Mouse (Mus musculus): ENCODE measurements around the gene Nrarp. TPM values are rescaled to one million over a fixed set of nuclear protein-coding genes. Genes with fewer than 3 reads are reported as not detected.

Nrarp gene
- polyA plus RNA-seq, 1 experiment: 50.0 TPM

DNA sequence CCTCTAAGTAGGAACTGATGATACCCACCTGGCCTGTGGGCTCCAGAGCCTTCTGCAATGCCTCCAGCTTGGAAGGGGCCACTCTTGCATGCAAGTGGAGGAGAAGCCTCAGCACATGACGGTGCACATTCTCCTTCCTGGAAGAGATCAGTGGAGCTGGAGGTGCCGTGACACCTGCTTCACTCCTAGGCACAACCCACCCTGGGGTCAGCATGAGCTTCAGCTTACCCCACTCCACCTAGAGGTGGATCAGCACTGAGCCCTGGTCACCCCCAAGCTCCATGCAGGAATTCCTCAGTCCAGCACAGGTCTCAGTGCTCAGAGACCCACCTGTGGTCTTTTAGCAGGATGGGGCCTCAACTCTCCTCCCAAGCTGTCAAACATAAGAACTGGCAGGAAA, 20.1 kb downstream of the Nrarp start:
- TF ChIP-seq POLR2A (IDR thresholded peaks at IDR 0.05; ENCODE audit: borderline replicate concordance, extremely low read depth, insufficient read depth, insufficient read length, poor library complexity, severe bottlenecking) (no peak), CTCF (IDR thresholded peaks at IDR 0.05; ENCODE audit: borderline replicate concordance, extremely low read depth, insufficient read depth, insufficient read length) (no peak)
- no peak for DNase-seq (ENCODE audit: low read depth)

DNA sequence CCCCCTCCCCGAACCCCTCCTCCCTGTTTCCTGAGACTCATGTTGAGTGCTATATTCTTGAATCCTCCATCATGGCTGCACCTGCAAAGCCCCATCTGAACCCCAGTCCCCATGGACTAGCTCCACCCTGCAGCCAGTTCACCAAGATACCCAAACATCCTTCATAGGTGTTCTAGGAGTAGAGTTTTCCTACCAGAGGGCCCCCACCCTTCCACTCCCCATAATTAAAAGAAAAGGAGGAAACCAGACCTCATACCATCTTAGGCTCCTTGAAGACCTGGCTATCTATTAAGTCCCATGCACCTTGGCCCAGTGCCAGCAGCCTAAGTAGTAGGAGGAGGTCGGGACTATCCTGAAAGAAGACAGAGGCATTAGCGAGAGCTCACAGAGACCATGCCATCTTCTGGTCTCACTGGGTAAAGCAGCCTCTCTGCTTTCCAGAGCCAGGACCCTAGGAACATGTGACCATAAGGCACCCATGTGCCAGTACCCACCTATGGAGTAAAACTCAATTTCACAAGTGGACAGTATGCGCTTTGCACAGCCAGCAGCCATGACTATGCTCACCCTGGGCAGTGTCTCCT, 23.2 kb downstream of the Nrarp start:
- DNase-seq (ENCODE audit: low read depth): no peak
- peak; percentile 38; the same call in 1 of the 2 replicates for TF ChIP-seq CTCF (IDR thresholded peaks at IDR 0.05; ENCODE audit: borderline replicate concordance, extremely low read depth, insufficient read depth, insufficient read length)
- TF ChIP-seq POLR2A (IDR thresholded peaks at IDR 0.05; ENCODE audit: borderline replicate concordance, extremely low read depth, insufficient read depth, insufficient read length, poor library complexity, severe bottlenecking): no peak

DNA sequence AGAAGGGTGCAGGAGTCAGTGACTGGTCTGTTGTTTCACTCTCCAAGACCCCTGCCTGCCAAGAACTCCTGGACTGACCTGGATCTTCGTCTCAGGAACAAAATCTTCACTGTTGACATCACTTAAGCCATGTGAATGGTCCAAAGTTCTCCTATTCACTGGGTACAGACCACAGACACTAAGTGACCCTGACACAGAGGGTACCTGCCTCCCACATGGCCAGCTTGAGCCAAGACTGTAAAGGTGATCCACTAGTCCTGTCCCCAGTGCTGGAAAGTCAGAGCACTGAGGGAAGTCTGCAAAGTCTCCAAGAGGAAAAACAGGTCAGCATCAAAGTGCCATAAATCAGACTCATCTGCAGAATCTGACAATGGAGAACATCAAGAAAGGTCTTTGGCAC, 27.0 kb downstream of the Nrarp start:
- TF ChIP-seq CTCF (IDR thresholded peaks at IDR 0.05; ENCODE audit: borderline replicate concordance, extremely low read depth, insufficient read depth, insufficient read length) (no peak), POLR2A (IDR thresholded peaks at IDR 0.05; ENCODE audit: borderline replicate concordance, extremely low read depth, insufficient read depth, insufficient read length, poor library complexity, severe bottlenecking) (no peak)
- no peak for DNase-seq (ENCODE audit: low read depth)

DNA sequence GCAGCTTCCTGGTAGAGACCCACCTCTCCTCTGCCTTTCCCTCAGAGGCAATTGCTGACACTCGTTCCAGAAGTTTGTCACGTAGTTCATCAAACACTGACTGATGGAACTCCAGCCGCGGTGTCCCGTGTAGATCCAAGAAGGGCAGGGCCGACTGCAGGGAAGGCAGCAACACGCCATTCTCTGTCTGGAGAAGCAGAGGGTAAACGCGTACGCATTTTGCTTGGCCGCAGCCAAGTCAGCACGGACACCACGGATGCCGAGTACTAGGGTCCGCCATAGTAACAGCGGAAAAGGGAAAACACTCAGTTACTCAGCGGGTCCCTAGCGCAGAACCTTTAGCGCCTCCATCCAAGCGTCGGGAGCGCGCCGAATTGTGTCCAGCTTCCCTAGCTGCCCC, 30.1 kb downstream of the Nrarp start:
- DNase-seq (ENCODE audit: low read depth): no peak

DNA sequence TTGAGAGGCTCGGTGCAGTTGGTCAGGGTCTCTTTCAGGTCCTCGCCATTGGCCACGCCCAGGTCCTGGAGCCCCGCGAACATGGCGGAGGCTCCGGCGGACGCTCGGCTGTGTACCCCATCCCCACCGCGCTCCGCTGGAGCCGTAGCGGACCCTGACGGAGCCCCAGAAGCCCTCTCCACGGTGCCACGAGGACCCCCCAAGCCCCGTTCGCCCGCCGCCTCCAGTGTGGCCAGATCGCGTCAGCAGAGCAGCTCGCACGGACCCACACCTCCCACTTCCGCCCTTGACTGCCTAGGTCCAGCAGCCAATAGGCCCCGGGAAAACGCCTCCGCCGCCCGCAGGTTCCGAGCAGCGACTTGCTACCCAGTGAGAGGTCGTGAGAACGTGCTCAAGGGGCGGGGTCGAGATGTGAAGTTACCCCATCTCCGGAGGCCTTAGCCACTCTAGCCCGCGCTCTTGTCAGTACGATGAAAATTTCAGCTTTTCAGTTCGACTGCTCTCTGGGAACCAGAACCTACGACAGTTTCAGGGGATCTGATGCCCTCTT, 30.6 kb downstream of the Nrarp start, which contains the start of gene Nelfb:
Gene Nelfb (minus strand): TSS at position 369 of the 550 bp plus-strand sequence.
- TF ChIP-seq CTCF (IDR thresholded peaks at IDR 0.05; ENCODE audit: borderline replicate concordance, extremely low read depth, insufficient read depth, insufficient read length) (no peak), POLR2A (IDR thresholded peaks at IDR 0.05; ENCODE audit: borderline replicate concordance, extremely low read depth, insufficient read depth, insufficient read length, poor library complexity, severe bottlenecking) (0 out of 2 replicates have a peak, but pooled peaks have one; percentile 37)
- DNase-seq (ENCODE audit: low read depth): peak; percentile 95

More for the DNA sequence above, 30.1 kb downstream of the Nrarp start:
- TF ChIP-seq CTCF (IDR thresholded peaks at IDR 0.05; ENCODE audit: borderline replicate concordance, extremely low read depth, insufficient read depth, insufficient read length) (no peak), POLR2A (IDR thresholded peaks at IDR 0.05; ENCODE audit: borderline replicate concordance, extremely low read depth, insufficient read depth, insufficient read length, poor library complexity, severe bottlenecking) (no peak)

DNA sequence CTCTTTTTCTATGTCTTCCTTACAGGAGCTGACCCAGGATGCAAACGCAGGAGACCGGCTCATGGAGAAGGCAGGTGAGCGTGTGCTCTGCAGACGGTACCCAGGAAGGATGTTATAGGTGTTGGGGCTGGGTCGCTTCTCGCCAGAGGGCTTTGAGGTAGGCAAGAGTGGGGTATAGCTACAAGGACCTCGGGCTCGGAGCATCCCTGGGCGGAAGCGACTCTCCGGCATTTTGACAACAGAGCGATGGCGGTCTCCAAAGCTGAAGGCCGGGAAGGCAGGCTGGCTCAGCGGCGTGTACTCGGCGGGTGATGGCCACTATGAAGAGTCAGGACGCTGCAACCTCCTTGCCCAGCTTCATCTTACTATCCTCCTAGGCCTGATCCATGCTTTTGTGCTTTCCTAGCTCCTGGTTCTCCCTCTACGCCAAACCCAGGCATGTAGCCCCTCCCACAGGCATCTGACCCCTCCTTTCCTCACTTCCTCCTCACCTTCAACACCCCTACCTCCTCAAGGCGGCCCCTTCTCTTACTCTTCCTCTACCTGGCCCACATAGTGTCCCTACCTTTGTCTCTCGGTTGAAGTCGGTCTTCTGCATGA, 32.8 kb downstream of the Nrarp start:
- TF ChIP-seq CTCF (IDR thresholded peaks at IDR 0.05; ENCODE audit: borderline replicate concordance, extremely low read depth, insufficient read depth, insufficient read length): no peak
- TF ChIP-seq POLR2A (IDR thresholded peaks at IDR 0.05; ENCODE audit: borderline replicate concordance, extremely low read depth, insufficient read depth, insufficient read length, poor library complexity, severe bottlenecking): no peak
- no peak for DNase-seq (ENCODE audit: low read depth)

DNA sequence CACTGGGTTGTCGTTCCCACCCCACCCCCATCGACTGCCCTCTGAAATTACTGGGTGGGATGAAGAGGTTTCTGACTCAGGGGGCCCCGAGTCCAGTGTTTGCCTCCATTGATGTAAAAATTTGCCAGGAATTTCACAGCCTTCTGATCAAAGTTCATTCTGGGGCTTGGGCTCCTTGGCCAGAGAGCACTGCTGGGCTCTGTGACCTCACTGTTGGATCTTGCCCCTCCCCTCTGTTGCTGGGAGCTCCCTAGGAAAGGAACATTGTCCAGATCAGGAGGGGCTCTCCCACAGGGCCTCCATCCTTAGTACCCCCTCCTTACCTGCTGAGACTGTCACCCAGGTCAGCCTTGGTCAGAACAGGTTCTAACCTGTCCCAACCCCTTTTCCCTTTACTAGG, 33.9 kb downstream of the Nrarp start, which contains the start of gene Stpg3:
Gene Stpg3 (minus strand): TSS at position 194 of the 400 bp plus-strand sequence.
- DNase-seq (ENCODE audit: low read depth): no peak
- no peak for TF ChIP-seq POLR2A (IDR thresholded peaks at IDR 0.05; ENCODE audit: borderline replicate concordance, extremely low read depth, insufficient read depth, insufficient read length, poor library complexity, severe bottlenecking)
- TF ChIP-seq CTCF (IDR thresholded peaks at IDR 0.05; ENCODE audit: borderline replicate concordance, extremely low read depth, insufficient read depth, insufficient read length): no peak

DNA sequence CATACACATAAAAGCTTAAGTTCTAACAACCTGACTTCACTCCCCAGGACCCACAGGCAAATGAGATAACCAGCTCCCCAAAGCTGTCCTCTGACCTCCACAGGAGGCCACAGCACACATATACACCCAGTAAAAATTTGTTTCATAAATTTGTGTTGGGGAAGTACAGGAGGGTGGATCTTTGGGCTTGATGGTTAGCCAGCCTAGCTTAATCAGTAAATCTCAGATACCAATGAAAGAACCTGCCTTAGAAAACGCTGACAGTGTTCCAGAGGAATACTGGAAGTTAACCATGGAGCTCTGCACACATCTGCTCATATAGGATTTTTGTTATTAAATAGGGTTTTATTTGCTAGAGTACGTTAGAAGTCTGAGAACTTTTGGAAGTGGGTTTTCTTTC, 37.1 kb downstream of the Nrarp start:
- no peak for DNase-seq (ENCODE audit: low read depth)
- TF ChIP-seq POLR2A (IDR thresholded peaks at IDR 0.05; ENCODE audit: borderline replicate concordance, extremely low read depth, insufficient read depth, insufficient read length, poor library complexity, severe bottlenecking) (no peak), CTCF (IDR thresholded peaks at IDR 0.05; ENCODE audit: borderline replicate concordance, extremely low read depth, insufficient read depth, insufficient read length) (no peak)

- TF ChIP-seq CTCF (IDR thresholded peaks at IDR 0.05; ENCODE audit: borderline replicate concordance, extremely low read depth, insufficient read depth, insufficient read length): no peak
- no peak for TF ChIP-seq POLR2A (IDR thresholded peaks at IDR 0.05; ENCODE audit: borderline replicate concordance, extremely low read depth, insufficient read depth, insufficient read length, poor library complexity, severe bottlenecking)
- no peak for DNase-seq (ENCODE audit: low read depth)
These were observed 37.9 kb downstream of the Nrarp start, which contains the start of gene Fam166a for GRCm38 (mm10) chr2:25218445-25218844. Gene Fam166a (plus strand): TSS chr2:25218745.

- TF ChIP-seq CTCF (IDR thresholded peaks at IDR 0.05; ENCODE audit: borderline replicate concordance, extremely low read depth, insufficient read depth, insufficient read length) (no peak), POLR2A (IDR thresholded peaks at IDR 0.05; ENCODE audit: borderline replicate concordance, extremely low read depth, insufficient read depth, insufficient read length, poor library complexity, severe bottlenecking) (no peak)
These were observed 40.8 kb downstream of the Nrarp start for GRCm38 (mm10) chr2:25221331-25221772.

GRCm38 (mm10) chr2:25223681-25224491, 43.3 kb downstream of the Nrarp start:
- DNase-seq (ENCODE audit: low read depth): no peak
- TF ChIP-seq CTCF (IDR thresholded peaks at IDR 0.05; ENCODE audit: borderline replicate concordance, extremely low read depth, insufficient read depth, insufficient read length): no peak
- no peak for TF ChIP-seq POLR2A (IDR thresholded peaks at IDR 0.05; ENCODE audit: borderline replicate concordance, extremely low read depth, insufficient read depth, insufficient read length, poor library complexity, severe bottlenecking)

More at GRCm38 (mm10) chr2:25221331-25221772, 40.8 kb downstream of the Nrarp start:
- DNase-seq (ENCODE audit: low read depth): no peak
